Mouse (Mus musculus): ENCODE measurements around the gene Svopl. TPM values are rescaled to one million over a fixed set of nuclear protein-coding genes. Genes with fewer than 3 reads are reported as not detected.

Svopl gene
- polyA plus RNA-seq (2015; fragmentation: Nextera tagmentation; extraction: Ambion mirVana): 16.5 and 27.5 TPM in 2 replicates

DNA sequence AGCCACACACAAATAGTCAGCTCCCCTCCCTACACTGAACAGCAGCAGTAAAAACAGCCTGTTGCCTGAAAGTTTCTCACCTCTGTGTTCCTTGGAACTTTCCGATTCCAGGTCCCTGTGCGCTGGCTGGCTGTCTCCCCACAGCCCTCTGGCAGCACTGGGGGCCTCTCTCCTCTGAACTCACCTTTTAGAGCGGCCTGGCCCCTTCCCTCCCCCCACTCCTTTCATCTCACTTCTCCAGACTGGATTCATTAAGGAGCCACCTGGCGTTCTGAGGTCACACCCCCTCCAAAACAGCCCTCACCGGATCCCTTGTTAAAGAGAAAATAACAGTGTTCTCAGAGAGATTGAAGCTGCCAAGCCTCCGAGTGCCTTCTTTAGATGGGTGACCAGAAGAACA, at the start of gene Svopl:
Gene Svopl (minus strand): TSS at position 159 of the 400 bp plus-strand sequence.
- no peak within 1 kb of the TSS for H3K4me2 ChIP-seq (replicated peaks)
- no peak within 1 kb of the TSS; the same call in 1 of the 2 replicates for H3K27ac ChIP-seq (replicated peaks)
- no peaks in the 10 kb centered on the region for H3K36me3 ChIP-seq
- ATAC-seq (ENCODE audit: insufficient number of reproducible peaks, low FRiP score, low TSS enrichment, low read depth): 0 out of 2 replicates have a peak, but pooled peaks have one; percentile 26
- H3K4me1 ChIP-seq: peaks cover 3% of the 10 kb centered on the region; the same call in 1 of the 2 replicates
- WGBS: 13% methylated on average over 6 of the region's 6 CpGs
- H3K9me3 ChIP-seq (replicated peaks): no peaks in the 10 kb centered on the region
- no peak within 1 kb of the TSS for H3K9ac ChIP-seq
- H3K4me3 ChIP-seq (replicated peaks): no peak within 1 kb of the TSS
- H3K27me3 ChIP-seq: no peaks in the 10 kb centered on the region

DNA sequence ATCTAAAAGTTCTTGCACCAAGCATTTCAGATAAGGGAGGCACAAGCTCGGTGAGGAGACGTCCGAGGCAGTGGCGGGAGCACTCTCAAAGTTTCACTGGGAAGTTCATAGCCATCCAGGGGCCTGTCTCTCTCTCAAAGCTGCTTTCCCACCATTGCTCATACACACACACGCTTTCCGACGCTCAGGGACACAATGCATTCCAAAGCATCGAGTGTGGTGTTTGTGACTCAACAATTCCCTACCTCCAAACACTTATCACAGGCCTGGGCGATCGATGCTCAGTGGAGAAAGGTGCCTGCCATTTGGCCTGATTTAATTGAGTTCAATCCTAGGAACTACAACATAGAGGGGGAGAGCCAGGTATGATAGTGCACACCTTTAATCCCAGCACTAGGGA, 47.9 kb upstream of the Svopl start:
- Histone ChIP-seq H3K27ac (replicated peaks) (no peak overlapping the region), H3K27me3 (no peaks in the 10 kb centered on the region), H3K9ac (no peak overlapping the region), H3K4me1 (no peaks in the 10 kb centered on the region), H3K9me3 (replicated peaks) (no peaks in the 10 kb centered on the region), H3K36me3 (no peaks in the 10 kb centered on the region), H3K4me3 (replicated peaks) (no peak overlapping the region), H3K4me2 (replicated peaks) (no peak overlapping the region)
- 83% methylated on average over 10 of the region's 10 CpGs for WGBS
- no peak for ATAC-seq (ENCODE audit: insufficient number of reproducible peaks, low FRiP score, low TSS enrichment, low read depth)

GRCm38 (mm10) chr6:38092539-38092938, 45.7 kb upstream of the Svopl start:
- Histone ChIP-seq H3K4me2 (replicated peaks) (no peak overlapping the region), H3K27ac (replicated peaks) (no peak overlapping the region), H3K9me3 (replicated peaks) (no peaks in the 10 kb centered on the region), H3K4me3 (replicated peaks) (no peak overlapping the region), H3K27me3 (no peaks in the 10 kb centered on the region), H3K4me1 (no peaks in the 10 kb centered on the region), H3K9ac (no peak overlapping the region), H3K36me3 (no peaks in the 10 kb centered on the region)
- WGBS: 95% methylated on average over 8 of the region's 8 CpGs
- ATAC-seq (ENCODE audit: insufficient number of reproducible peaks, low FRiP score, low TSS enrichment, low read depth): no peak

- Histone ChIP-seq H3K4me3 (replicated peaks) (no peak overlapping the region), H3K4me1 (no peaks in the 10 kb centered on the region), H3K27ac (replicated peaks) (no peak overlapping the region), H3K4me2 (replicated peaks) (no peak overlapping the region), H3K36me3 (no peaks in the 10 kb centered on the region), H3K9me3 (replicated peaks) (no peaks in the 10 kb centered on the region), H3K27me3 (no peaks in the 10 kb centered on the region), H3K9ac (no peak overlapping the region)
- 60% methylated on average over 9 of the region's 9 CpGs for WGBS
- ATAC-seq (ENCODE audit: insufficient number of reproducible peaks, low FRiP score, low TSS enrichment, low read depth): no peak
These were observed 40.6 kb upstream of the Svopl start for GRCm38 (mm10) chr6:38087242-38088026.

DNA sequence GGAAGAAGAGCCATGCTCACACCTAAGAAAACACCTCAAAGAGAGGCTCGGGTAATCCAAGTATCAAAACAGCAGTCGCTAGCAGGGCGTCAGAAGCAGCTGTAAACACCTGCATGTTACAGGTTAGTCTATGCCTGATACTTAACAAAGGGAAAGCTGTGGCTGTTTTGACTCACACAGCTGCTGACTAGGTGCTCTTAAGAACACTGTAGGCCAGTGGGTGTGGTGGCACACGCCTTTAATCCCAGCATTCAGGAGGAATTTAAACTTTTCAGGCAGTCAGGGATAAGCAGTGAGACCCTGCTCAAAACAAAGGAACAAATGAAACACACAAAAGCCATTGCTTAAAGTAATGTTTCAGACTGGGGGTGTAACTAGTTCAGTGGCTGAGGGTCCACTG, 36.4 kb upstream of the Svopl start:
- no peak overlapping the region for H3K27ac ChIP-seq (replicated peaks)
- 50% methylated on average over 4 of the region's 4 CpGs for WGBS

GRCm38 (mm10) chr6:38081727-38082341, 35.0 kb upstream of the Svopl start:
- ATAC-seq (ENCODE audit: insufficient number of reproducible peaks, low FRiP score, low TSS enrichment, low read depth): 0 out of 2 replicates have a peak, but pooled peaks have one; percentile 15
- no peaks in the 10 kb centered on the region for H3K36me3 ChIP-seq
- no peak overlapping the region for H3K4me3 ChIP-seq (replicated peaks)
- H3K9ac ChIP-seq: no peak overlapping the region
- no peaks in the 10 kb centered on the region for H3K27me3 ChIP-seq
- peak overlapping the region; percentile 35 for H3K27ac ChIP-seq (replicated peaks)
- H3K9me3 ChIP-seq (replicated peaks): no peaks in the 10 kb centered on the region
- H3K4me2 ChIP-seq (replicated peaks): no peak overlapping the region
- WGBS: 26% methylated on average over 11 of the region's 11 CpGs
- H3K4me1 ChIP-seq: peaks cover 13% of the 10 kb centered on the region

More for the DNA sequence above, 36.4 kb upstream of the Svopl start:
- Histone ChIP-seq H3K4me2 (replicated peaks) (no peak overlapping the region), H3K27me3 (no peaks in the 10 kb centered on the region), H3K4me1 (peaks cover 13% of the 10 kb centered on the region), H3K9ac (no peak overlapping the region), H3K36me3 (no peaks in the 10 kb centered on the region), H3K9me3 (replicated peaks) (no peaks in the 10 kb centered on the region), H3K4me3 (replicated peaks) (no peak overlapping the region)
- ATAC-seq (ENCODE audit: insufficient number of reproducible peaks, low FRiP score, low TSS enrichment, low read depth): no peak

- Histone ChIP-seq H3K4me3 (replicated peaks) (no peak overlapping the region), H3K27me3 (no peaks in the 10 kb centered on the region), H3K4me2 (replicated peaks) (no peak overlapping the region), H3K9ac (no peak overlapping the region), H3K36me3 (no peaks in the 10 kb centered on the region), H3K9me3 (replicated peaks) (no peaks in the 10 kb centered on the region), H3K27ac (replicated peaks) (no peak overlapping the region), H3K4me1 (peaks cover 13% of the 10 kb centered on the region)
- WGBS: 49% methylated on average over 4 of the region's 4 CpGs
- ATAC-seq (ENCODE audit: insufficient number of reproducible peaks, low FRiP score, low TSS enrichment, low read depth): no peak; the same call in 1 of the 2 replicates
These were observed 33.6 kb upstream of the Svopl start for GRCm38 (mm10) chr6:38080364-38080763.

DNA sequence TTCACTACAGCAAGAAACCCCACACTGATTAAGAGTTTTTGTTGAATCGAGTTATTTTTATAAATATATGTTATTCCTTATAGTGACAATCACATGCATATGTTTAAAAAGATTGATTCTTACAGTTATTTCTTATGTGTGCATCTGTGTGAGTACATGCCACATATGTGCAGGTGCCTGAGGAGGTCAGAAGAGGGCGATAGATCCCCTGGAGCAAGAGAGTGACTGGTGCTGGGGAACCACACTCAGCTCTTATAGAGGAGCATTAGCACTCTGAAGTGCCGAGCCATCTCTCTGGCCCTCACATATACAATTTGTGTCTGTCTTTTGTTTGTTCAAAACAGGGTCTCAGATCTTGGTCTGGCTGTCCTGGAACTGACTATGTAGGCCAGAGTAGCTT, 26.8 kb upstream of the Svopl start:
- WGBS: 89% methylated on average over 3 of the region's 3 CpGs
- Histone ChIP-seq H3K9ac (no peak overlapping the region), H3K4me3 (replicated peaks) (no peak overlapping the region), H3K4me1 (no peaks in the 10 kb centered on the region), H3K27ac (replicated peaks) (no peak overlapping the region), H3K9me3 (replicated peaks) (no peaks in the 10 kb centered on the region), H3K36me3 (no peaks in the 10 kb centered on the region), H3K4me2 (replicated peaks) (no peak overlapping the region), H3K27me3 (no peaks in the 10 kb centered on the region)
- ATAC-seq (ENCODE audit: insufficient number of reproducible peaks, low FRiP score, low TSS enrichment, low read depth): no peak

- Histone ChIP-seq H3K4me1 (no peaks in the 10 kb centered on the region), H3K27ac (replicated peaks) (no peak overlapping the region), H3K9me3 (replicated peaks) (no peaks in the 10 kb centered on the region), H3K4me3 (replicated peaks) (no peak overlapping the region), H3K27me3 (no peaks in the 10 kb centered on the region), H3K9ac (no peak overlapping the region), H3K4me2 (replicated peaks) (no peak overlapping the region), H3K36me3 (no peaks in the 10 kb centered on the region)
- ATAC-seq (ENCODE audit: insufficient number of reproducible peaks, low FRiP score, low TSS enrichment, low read depth): no peak
- 77% methylated on average over 5 of the region's 5 CpGs for WGBS
These were observed 25.5 kb upstream of the Svopl start for GRCm38 (mm10) chr6:38072137-38072796.

DNA sequence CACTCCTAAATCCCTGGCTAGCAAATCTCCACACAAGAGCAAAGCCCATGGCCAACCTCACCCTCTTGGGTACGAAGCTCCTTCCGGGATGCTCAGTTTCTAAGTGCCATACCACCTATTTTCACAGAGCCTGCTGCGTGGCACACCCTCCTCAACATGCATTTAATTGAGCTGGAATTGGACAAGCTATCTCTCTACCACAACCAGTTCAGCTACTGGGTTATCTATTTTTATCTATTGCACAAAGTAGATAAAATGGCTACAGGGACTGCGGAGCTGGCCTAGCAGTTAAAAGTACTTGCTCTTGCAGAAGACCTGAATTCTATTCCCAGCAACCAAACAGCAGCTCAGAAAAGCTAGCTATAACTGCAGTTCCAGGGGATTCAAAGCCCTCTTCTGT, 24.5 kb upstream of the Svopl start:
- Histone ChIP-seq H3K4me1 (no peaks in the 10 kb centered on the region), H3K27ac (replicated peaks) (no peak overlapping the region), H3K4me2 (replicated peaks) (no peak overlapping the region), H3K9me3 (replicated peaks) (no peaks in the 10 kb centered on the region), H3K27me3 (no peaks in the 10 kb centered on the region), H3K9ac (no peak overlapping the region), H3K4me3 (replicated peaks) (no peak overlapping the region), H3K36me3 (no peaks in the 10 kb centered on the region)
- WGBS: 87% methylated on average over 4 of the region's 4 CpGs
- ATAC-seq (ENCODE audit: insufficient number of reproducible peaks, low FRiP score, low TSS enrichment, low read depth): no peak

DNA sequence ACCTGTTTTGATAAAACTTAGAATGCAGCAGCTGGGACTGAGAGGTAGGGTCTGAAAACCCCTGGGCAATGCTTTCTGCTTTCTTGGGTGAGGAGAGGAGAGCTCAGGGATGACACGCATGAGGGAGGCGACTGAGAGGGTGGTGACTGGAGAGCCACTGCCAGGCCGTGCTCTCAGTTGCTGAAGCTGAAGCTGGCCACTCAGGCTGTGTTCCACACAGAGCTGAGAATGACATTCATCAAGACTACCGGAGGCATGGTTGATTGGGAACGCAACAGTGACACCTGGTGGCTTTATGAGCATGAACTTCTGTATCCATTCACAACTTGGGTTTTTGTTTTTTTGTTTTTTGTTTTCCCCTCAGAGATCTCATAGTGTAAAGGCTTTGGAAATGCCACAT, 19.4 kb upstream of the Svopl start:
- Histone ChIP-seq H3K27me3 (no peaks in the 10 kb centered on the region), H3K36me3 (no peaks in the 10 kb centered on the region), H3K27ac (replicated peaks) (no peak overlapping the region), H3K4me2 (replicated peaks) (no peak overlapping the region), H3K4me1 (peaks cover 8% of the 10 kb centered on the region), H3K9me3 (replicated peaks) (no peaks in the 10 kb centered on the region), H3K9ac (no peak overlapping the region), H3K4me3 (replicated peaks) (no peak overlapping the region)
- ATAC-seq (ENCODE audit: insufficient number of reproducible peaks, low FRiP score, low TSS enrichment, low read depth): no peak
- 3% methylated on average over 5 of the region's 5 CpGs for WGBS
